Mouse (Mus musculus): Measurements from ENCODE around the gene Ptprd.

DNA sequence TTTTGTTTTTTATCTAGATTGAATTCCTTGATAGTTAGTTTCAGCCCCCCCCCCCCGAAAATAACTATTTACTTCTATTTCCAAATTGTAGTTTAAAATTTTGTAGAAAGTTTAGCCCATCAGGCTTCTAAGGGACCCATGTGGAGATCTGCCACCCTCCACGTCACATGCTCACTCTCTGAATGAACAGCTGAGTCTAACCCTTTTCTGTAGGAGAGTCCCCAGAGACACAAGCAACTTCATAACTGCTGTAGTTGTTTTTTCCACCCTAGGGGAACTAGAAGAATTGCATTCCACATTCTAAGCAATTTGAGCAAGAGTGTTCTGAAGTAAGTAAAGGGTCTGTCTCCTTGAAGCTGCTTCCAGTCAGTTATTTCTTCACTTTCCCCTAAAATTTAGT lies 1989.2 kb downstream of the Ptprd start:
- TF ChIP-seq CTCF (IDR thresholded peaks at IDR 0.05; ENCODE audit: control insufficient read depth, insufficient read depth, insufficient read length) (no peak), MYOD1 (IDR thresholded peaks at IDR 0.05; ENCODE audit: control insufficient read depth, insufficient read length, low read depth) (no peak), USF1 (IDR thresholded peaks at IDR 0.05; ENCODE audit: low read depth) (no peak), MAX (IDR thresholded peaks at IDR 0.05) (no peak), MYOG (IDR thresholded peaks at IDR 0.05; ENCODE audit: control insufficient read depth, extremely low read depth, insufficient read length) (no peak), CEBPB (IDR thresholded peaks at IDR 0.05; ENCODE audit: low read depth) (no peak), FOSL1 (IDR thresholded peaks at IDR 0.05; ENCODE audit: insufficient read depth, low read length, poor library complexity, severe bottlenecking) (no peak)
